Mouse (Mus musculus): ENCODE measurements around the gene Ints7. TPM values are rescaled to one million over a fixed set of nuclear protein-coding genes. Genes with fewer than 3 reads are reported as not detected.

The Ints7 gene
- total RNA-seq, 1 experiment = 33.1 TPM

DNA sequence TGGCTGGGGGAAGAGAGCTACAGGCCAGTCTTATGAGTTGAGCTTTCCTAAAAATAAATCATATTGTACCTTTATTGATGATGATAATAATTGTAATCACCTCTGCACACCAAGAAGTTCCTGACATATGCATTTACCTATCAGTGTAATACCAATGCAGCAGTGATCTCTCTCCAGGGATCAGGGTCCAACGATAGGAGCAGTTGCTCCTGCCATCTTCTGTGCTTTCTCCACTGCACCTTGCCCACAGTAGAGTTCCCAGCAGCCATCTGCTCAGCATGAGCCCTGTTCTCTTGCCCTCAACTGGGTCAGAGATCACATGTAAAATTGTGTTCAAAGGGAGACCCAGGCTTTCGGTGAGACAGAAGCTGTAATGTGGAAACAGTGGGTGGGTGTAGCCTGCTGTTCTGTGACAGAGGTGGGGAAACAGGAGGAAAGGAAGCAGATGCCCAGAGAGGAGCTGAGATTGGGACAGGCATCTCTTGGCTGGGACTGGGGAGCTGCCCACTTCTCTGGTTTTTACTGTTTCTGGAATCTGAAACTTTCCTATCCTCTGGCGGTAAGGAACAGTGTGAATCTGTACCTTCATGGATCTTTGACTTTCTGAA lies 63.9 kb downstream of the Ints7 start:
- no peak for TF ChIP-seq ZNF384 (IDR thresholded peaks at IDR 0.05; ENCODE audit: low read depth, low read length)
- no peak for TF ChIP-seq HCFC1 (IDR thresholded peaks at IDR 0.05; ENCODE audit: borderline replicate concordance, insufficient read depth, low read length)
- TF ChIP-seq CHD2 (IDR thresholded peaks at IDR 0.05; ENCODE audit: low read depth, low read length) = no peak
- TF ChIP-seq MAFK (IDR thresholded peaks at IDR 0.05; ENCODE audit: insufficient read depth, low read depth, low read length) = no peak
- TF ChIP-seq ZC3H11A (IDR thresholded peaks at IDR 0.05; ENCODE audit: borderline replicate concordance, low read depth, low read length) = no peak
- in situ Hi-C loops (cut with MboI; ENCODE audit: low sequenced_read_pairs in 2 of 2, unreplicated experiment in 2 of 2) = no loop called here
- H3K9ac ChIP-seq (ENCODE audit: insufficient read depth, low read depth, low read length, poor library complexity, severe bottlenecking) = no peak overlapping the region
- H3K27ac ChIP-seq (ENCODE audit: insufficient read depth, low read depth, low read length, poor library complexity, severe bottlenecking) = no peak overlapping the region
- no peak overlapping the region for H3K4me3 ChIP-seq (ENCODE audit: insufficient read depth in 1 of 2, low read depth in 1 of 2, low read length in 2 of 2, poor library complexity in 1 of 2, severe bottlenecking in 1 of 2)
- H3K36me3 ChIP-seq (ENCODE audit: control insufficient read depth, insufficient read depth, low read length, poor library complexity, severe bottlenecking) = no peaks in the 10 kb centered on the region
- H3K9me3 ChIP-seq (ENCODE audit: control insufficient read depth, insufficient read depth, low read depth, low read length) = no peaks in the 10 kb centered on the region
- no peak for DNase-seq (ENCODE audit: low read depth, low spot score)
- H3K4me1 ChIP-seq (ENCODE audit: control insufficient read depth in 2 of 2, insufficient read depth in 2 of 2, low read length in 2 of 2, poor library complexity in 1 of 2) = peaks cover 0 to 3% of the 10 kb centered on the region in 2 experiments; a peak in 1 of 4 replicates

DNA sequence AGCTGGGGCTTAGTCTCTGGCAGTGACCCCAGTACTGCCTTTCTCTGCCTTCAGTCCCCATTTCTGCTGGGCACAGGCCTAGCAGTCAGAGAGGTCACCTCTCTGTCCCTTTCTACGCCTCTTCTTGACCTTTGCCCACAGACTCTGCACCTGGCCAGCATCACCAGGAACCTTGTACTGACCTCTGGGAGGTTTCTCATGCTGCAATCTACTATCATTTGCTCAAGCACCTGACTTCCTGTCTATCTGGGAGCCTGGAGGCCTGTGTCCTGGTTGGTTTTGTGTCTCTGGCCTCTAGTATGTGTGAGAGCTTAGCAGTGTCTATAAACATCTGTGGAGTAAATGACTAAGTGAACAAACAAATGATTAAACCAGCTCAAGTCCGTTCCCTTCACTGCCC lies 64.7 kb downstream of the Ints7 start:
- no peak for DNase-seq (ENCODE audit: low read depth, low spot score)
- Histone ChIP-seq H3K9ac (ENCODE audit: insufficient read depth, low read depth, low read length, poor library complexity, severe bottlenecking) (no peak overlapping the region), H3K4me1 (ENCODE audit: control insufficient read depth in 2 of 2, insufficient read depth in 2 of 2, low read length in 2 of 2, poor library complexity in 1 of 2) (no peaks in the 10 kb centered on the region), H3K9me3 (ENCODE audit: control insufficient read depth, insufficient read depth, low read depth, low read length) (no peaks in the 10 kb centered on the region), H3K36me3 (ENCODE audit: control insufficient read depth, insufficient read depth, low read length, poor library complexity, severe bottlenecking) (no peaks in the 10 kb centered on the region), H3K27ac (ENCODE audit: insufficient read depth, low read depth, low read length, poor library complexity, severe bottlenecking) (no peak overlapping the region), H3K4me3 (ENCODE audit: insufficient read depth in 1 of 2, low read depth in 1 of 2, low read length in 2 of 2, poor library complexity in 1 of 2, severe bottlenecking in 1 of 2) (no peak overlapping the region)
- TF ChIP-seq MAFK (IDR thresholded peaks at IDR 0.05; ENCODE audit: insufficient read depth, low read depth, low read length) (no peak), ZNF384 (IDR thresholded peaks at IDR 0.05; ENCODE audit: low read depth, low read length) (no peak), ZC3H11A (IDR thresholded peaks at IDR 0.05; ENCODE audit: borderline replicate concordance, low read depth, low read length) (no peak), HCFC1 (IDR thresholded peaks at IDR 0.05; ENCODE audit: borderline replicate concordance, insufficient read depth, low read length) (no peak), CHD2 (IDR thresholded peaks at IDR 0.05; ENCODE audit: low read depth, low read length) (no peak)
- in situ Hi-C loops (cut with MboI; ENCODE audit: low sequenced_read_pairs in 2 of 2, unreplicated experiment in 2 of 2) = no loop called here

DNA sequence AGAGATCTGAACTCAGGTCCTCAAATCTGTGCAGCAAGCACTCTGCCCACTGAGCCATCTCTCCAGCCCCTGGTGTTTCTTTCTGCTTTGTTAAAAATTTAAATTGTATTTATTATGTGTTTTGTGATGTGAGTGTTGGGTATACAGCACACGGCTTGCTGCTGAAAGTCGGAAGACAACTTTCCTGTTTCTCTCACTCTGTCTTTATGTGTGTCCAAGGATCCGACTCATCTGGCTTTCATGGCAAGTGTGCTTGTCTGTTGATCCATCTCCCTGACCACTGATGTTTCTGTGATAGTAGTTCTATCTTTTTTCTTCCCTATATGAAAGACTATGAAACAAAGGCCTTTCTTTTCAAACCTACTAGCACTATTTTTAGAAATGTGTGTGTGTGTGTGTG lies 65.4 kb downstream of the Ints7 start:
- Histone ChIP-seq H3K27ac (ENCODE audit: insufficient read depth, low read depth, low read length, poor library complexity, severe bottlenecking) (no peak overlapping the region), H3K4me3 (ENCODE audit: insufficient read depth in 1 of 2, low read depth in 1 of 2, low read length in 2 of 2, poor library complexity in 1 of 2, severe bottlenecking in 1 of 2) (no peak overlapping the region), H3K9ac (ENCODE audit: insufficient read depth, low read depth, low read length, poor library complexity, severe bottlenecking) (no peak overlapping the region), H3K36me3 (ENCODE audit: control insufficient read depth, insufficient read depth, low read length, poor library complexity, severe bottlenecking) (no peaks in the 10 kb centered on the region), H3K9me3 (ENCODE audit: control insufficient read depth, insufficient read depth, low read depth, low read length) (no peaks in the 10 kb centered on the region), H3K4me1 (ENCODE audit: control insufficient read depth in 2 of 2, insufficient read depth in 2 of 2, low read length in 2 of 2, poor library complexity in 1 of 2) (no peaks in the 10 kb centered on the region)
- no peak for DNase-seq (ENCODE audit: low read depth, low spot score)
- in situ Hi-C loops (cut with MboI; ENCODE audit: low sequenced_read_pairs in 2 of 2, unreplicated experiment in 2 of 2) = no loop called here
- TF ChIP-seq CHD2 (IDR thresholded peaks at IDR 0.05; ENCODE audit: low read depth, low read length) (no peak), ZNF384 (IDR thresholded peaks at IDR 0.05; ENCODE audit: low read depth, low read length) (no peak), ZC3H11A (IDR thresholded peaks at IDR 0.05; ENCODE audit: borderline replicate concordance, low read depth, low read length) (no peak), MAFK (IDR thresholded peaks at IDR 0.05; ENCODE audit: insufficient read depth, low read depth, low read length) (no peak)

DNA sequence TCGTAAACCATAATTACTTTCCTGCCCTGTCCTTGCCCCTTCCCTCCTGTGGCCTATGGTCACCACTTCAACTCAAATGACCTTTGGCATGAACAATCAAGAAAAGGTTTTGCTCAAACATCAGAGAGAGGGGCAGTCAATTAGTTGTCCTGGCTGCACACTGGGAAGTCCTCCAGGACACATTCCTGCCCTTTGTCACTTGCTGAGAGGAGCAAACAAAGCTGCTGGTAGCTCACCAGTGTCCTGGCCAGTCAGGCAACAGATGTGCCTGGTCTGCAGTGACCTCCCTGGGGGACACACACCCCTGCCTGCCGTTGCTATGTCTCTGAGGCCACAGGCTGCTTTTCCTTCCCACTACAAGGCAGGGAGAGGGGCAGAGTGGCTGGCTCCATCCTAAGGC lies 66.0 kb downstream of the Ints7 start:
- H3K4me3 ChIP-seq (ENCODE audit: insufficient read depth in 1 of 2, low read depth in 1 of 2, low read length in 2 of 2, poor library complexity in 1 of 2, severe bottlenecking in 1 of 2) = no peak overlapping the region
- H3K36me3 ChIP-seq (ENCODE audit: control insufficient read depth, insufficient read depth, low read length, poor library complexity, severe bottlenecking) = no peaks in the 10 kb centered on the region
- no peaks in the 10 kb centered on the region for H3K9me3 ChIP-seq (ENCODE audit: control insufficient read depth, insufficient read depth, low read depth, low read length)
- no peak for DNase-seq (ENCODE audit: low read depth, low spot score)
- no peaks in the 10 kb centered on the region for H3K4me1 ChIP-seq (ENCODE audit: control insufficient read depth in 2 of 2, insufficient read depth in 2 of 2, low read length in 2 of 2, poor library complexity in 1 of 2)
- no peak overlapping the region for H3K27ac ChIP-seq (ENCODE audit: insufficient read depth, low read depth, low read length, poor library complexity, severe bottlenecking)
- in situ Hi-C loops (cut with MboI; ENCODE audit: low sequenced_read_pairs in 2 of 2, unreplicated experiment in 2 of 2) = no loop called here
- H3K9ac ChIP-seq (ENCODE audit: insufficient read depth, low read depth, low read length, poor library complexity, severe bottlenecking) = no peak overlapping the region
- no peak for TF ChIP-seq MAFK (IDR thresholded peaks at IDR 0.05; ENCODE audit: insufficient read depth, low read depth, low read length)
- TF ChIP-seq ZNF384 (IDR thresholded peaks at IDR 0.05; ENCODE audit: low read depth, low read length) = no peak

DNA sequence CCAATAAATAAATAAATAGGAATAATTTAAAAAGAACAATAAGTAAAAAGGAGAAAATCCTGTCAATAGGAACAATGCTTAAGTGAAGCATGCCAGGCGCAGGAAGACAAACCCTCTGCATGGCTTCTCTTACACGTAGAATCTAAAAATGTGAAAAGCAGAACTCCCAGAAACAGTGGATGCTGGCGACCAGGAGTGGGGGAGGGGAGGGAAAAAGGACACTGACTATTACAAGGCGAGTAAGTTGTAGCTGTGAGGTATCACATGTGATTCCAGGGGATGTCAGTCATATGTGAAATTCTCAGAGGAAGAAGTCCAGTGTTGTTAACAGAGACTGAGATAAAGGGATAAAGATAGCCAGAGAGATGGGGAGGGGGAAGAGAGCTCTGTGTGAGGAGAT lies 67.5 kb downstream of the Ints7 start:
- TF ChIP-seq CHD2 (IDR thresholded peaks at IDR 0.05; ENCODE audit: low read depth, low read length) = no peak
- TF ChIP-seq ZC3H11A (IDR thresholded peaks at IDR 0.05; ENCODE audit: borderline replicate concordance, low read depth, low read length) = no peak
- no peak for TF ChIP-seq HCFC1 (IDR thresholded peaks at IDR 0.05; ENCODE audit: borderline replicate concordance, insufficient read depth, low read length)
- TF ChIP-seq ZNF384 (IDR thresholded peaks at IDR 0.05; ENCODE audit: low read depth, low read length) = no peak
- TF ChIP-seq MAFK (IDR thresholded peaks at IDR 0.05; ENCODE audit: insufficient read depth, low read depth, low read length) = no peak
- H3K27ac ChIP-seq (ENCODE audit: insufficient read depth, low read depth, low read length, poor library complexity, severe bottlenecking) = no peak overlapping the region
- H3K4me3 ChIP-seq (ENCODE audit: insufficient read depth in 1 of 2, low read depth in 1 of 2, low read length in 2 of 2, poor library complexity in 1 of 2, severe bottlenecking in 1 of 2) = no peak overlapping the region
- in situ Hi-C loops (cut with MboI; ENCODE audit: low sequenced_read_pairs in 2 of 2, unreplicated experiment in 2 of 2) = no loop called here
- no peaks in the 10 kb centered on the region for H3K4me1 ChIP-seq (ENCODE audit: control insufficient read depth in 2 of 2, insufficient read depth in 2 of 2, low read length in 2 of 2, poor library complexity in 1 of 2)
- no peak overlapping the region for H3K9ac ChIP-seq (ENCODE audit: insufficient read depth, low read depth, low read length, poor library complexity, severe bottlenecking)
- no peaks in the 10 kb centered on the region for H3K36me3 ChIP-seq (ENCODE audit: control insufficient read depth, insufficient read depth, low read length, poor library complexity, severe bottlenecking)
- no peak for DNase-seq (ENCODE audit: low read depth, low spot score)
- H3K9me3 ChIP-seq (ENCODE audit: control insufficient read depth, insufficient read depth, low read depth, low read length) = no peaks in the 10 kb centered on the region

Measured in ES-E14 (cell line).